Mouse (Mus musculus): Measurements from ENCODE around the gene Acer2. TPM values are rescaled to one million over a fixed set of nuclear protein-coding genes. Genes with fewer than 3 reads are reported as not detected.
A peak's percentile ranks its signal among the peaks of the same experiment; 100 is the strongest.
"Not testable (repeated sequence)": the region's sequence is repeated elsewhere in the genome, so short reads cannot be mapped to it uniquely, and the experiment has no call there.

Acer2 gene
- polyA plus RNA-seq (2012; rRNA removed), result 2.8 and 8.8 TPM in 2 replicates

DNA sequence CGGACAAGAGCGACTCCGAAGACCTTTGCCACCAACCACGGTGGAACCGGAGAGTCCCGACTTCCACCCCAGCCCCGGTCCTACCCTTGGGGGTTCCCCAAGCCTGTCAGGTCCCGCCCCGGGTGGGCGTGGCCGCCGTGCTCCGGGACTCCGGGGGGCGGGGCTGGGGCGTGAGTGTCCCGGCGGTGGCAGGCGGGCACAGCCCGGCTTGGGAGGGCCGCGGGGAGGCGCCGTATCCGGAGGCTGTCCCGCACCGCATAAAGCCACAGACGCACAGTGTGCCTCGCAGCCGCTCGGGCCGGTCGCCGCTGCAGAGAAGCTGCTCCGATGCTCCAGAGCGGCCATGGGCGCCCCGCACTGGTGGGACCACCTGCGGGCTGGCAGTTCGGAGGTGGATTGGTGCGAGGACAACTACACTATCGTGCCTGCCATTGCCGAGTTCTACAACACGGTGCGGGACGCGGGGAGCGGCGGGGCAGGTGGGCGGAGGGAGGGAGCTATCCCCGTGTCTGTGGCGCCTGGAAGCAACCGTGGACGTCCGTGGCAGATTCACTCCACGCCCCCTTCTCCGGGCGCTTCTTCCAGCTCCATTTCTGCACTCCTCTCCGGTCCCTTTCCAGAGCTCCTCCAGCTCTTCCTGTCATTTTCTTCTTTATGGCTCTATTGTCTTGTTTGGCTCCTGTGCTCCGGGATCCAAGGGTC, at the start of gene Acer2:
TSS of gene Acer2 (plus strand) at position 251 of the 702 bp plus-strand sequence.
- under 1% methylated on average over 60 of the region's 60 CpGs for WGBS
- H3K27ac ChIP-seq (ENCODE audit: insufficient read depth, low read depth, low read length), result no peak within 1 kb of the TSS
- TF ChIP-seq POLR2A (IDR thresholded peaks at IDR 0.05; ENCODE audit: low read depth, low read length), result peak; percentile 93
- TF ChIP-seq CTCF (IDR thresholded peaks at IDR 0.05; ENCODE audit: extremely low read depth, insufficient read length, insufficient replicate concordance, low read depth, low read length), result no peak

GRCm38 (mm10) chr4:86825143-86825542, 49.1 kb upstream of the Acer2 start:
- Histone ChIP-seq H3K4me3 (ENCODE audit: low read depth, low read length) (no peak overlapping the region), H3K27ac (ENCODE audit: insufficient read depth, low read depth, low read length) (no peak overlapping the region), H3K36me3 (ENCODE audit: control insufficient read depth, insufficient read depth, low read length) (peaks cover 51% of the 10 kb centered on the region), H3K4me1 (ENCODE audit: control insufficient read depth, insufficient read depth, insufficient read length, low read length) (no peaks in the 10 kb centered on the region), H3K27me3 (ENCODE audit: control insufficient read depth, insufficient read depth, low read length) (no peaks in the 10 kb centered on the region)
- WGBS, result 89% methylated on average over 7 of the region's 7 CpGs
- no peak for TF ChIP-seq POLR2A (IDR thresholded peaks at IDR 0.05; ENCODE audit: low read depth, low read length)
- TF ChIP-seq CTCF (IDR thresholded peaks at IDR 0.05; ENCODE audit: extremely low read depth, insufficient read length, insufficient replicate concordance, low read depth, low read length), result no peak

More for the DNA sequence above, at the start of gene Acer2:
- Histone ChIP-seq H3K4me1 (ENCODE audit: control insufficient read depth, insufficient read depth, insufficient read length, low read length) (peaks cover 5% of the 10 kb centered on the region; the same call in 1 of the 2 replicates), H3K27me3 (ENCODE audit: control insufficient read depth, insufficient read depth, low read length) (no peaks in the 10 kb centered on the region), H3K4me3 (ENCODE audit: low read depth, low read length) (peak within 1 kb of the TSS; percentile 71), H3K36me3 (ENCODE audit: control insufficient read depth, insufficient read depth, low read length) (no peaks in the 10 kb centered on the region)

DNA sequence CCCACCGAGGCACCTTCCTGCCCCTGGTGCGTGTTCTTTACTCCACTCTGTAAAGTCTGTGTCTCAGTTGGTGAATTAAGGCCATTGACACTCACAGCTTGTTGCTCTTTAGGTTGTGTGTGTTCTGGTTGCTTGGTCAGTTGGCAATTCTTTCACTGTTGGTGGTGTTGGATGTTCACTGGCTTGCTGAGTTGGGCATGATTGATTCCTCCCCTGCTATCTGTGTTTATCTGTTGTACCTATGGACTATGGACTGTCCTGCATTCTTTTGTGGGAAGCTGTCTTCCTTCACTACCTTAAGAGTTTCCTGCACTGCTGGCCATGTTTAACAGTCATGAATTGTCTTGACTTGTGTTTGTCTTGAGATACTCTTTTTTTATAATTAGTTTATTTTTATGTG, 42.3 kb upstream of the Acer2 start:
- 87% methylated on average over 2 of the region's 2 CpGs for WGBS
- TF ChIP-seq CTCF (IDR thresholded peaks at IDR 0.05; ENCODE audit: extremely low read depth, insufficient read length, insufficient replicate concordance, low read depth, low read length) (no peak), POLR2A (IDR thresholded peaks at IDR 0.05; ENCODE audit: low read depth, low read length) (no peak)

GRCm38 (mm10) chr4:86841141-86841540, 33.1 kb upstream of the Acer2 start:
- WGBS, result 92% methylated on average over 2 of the region's 2 CpGs
- not testable (repeated sequence) for H3K4me3 ChIP-seq (ENCODE audit: low read depth, low read length); H3K27me3 ChIP-seq (ENCODE audit: control insufficient read depth, insufficient read depth, low read length); H3K27ac ChIP-seq (ENCODE audit: insufficient read depth, low read depth, low read length); H3K4me1 ChIP-seq (ENCODE audit: control insufficient read depth, insufficient read depth, insufficient read length, low read length)
- peaks cover 50% of the 10 kb centered on the region for H3K36me3 ChIP-seq (ENCODE audit: control insufficient read depth, insufficient read depth, low read length)

More for the DNA sequence above, 42.3 kb upstream of the Acer2 start:
- no peaks in the 10 kb centered on the region for H3K27me3 ChIP-seq (ENCODE audit: control insufficient read depth, insufficient read depth, low read length)
- H3K4me1 ChIP-seq (ENCODE audit: control insufficient read depth, insufficient read depth, insufficient read length, low read length), result peaks cover 6% of the 10 kb centered on the region; the same call in 1 of the 2 replicates
- H3K4me3 ChIP-seq (ENCODE audit: low read depth, low read length), result no peak overlapping the region
- peaks cover 35% of the 10 kb centered on the region for H3K36me3 ChIP-seq (ENCODE audit: control insufficient read depth, insufficient read depth, low read length)
- H3K27ac ChIP-seq (ENCODE audit: insufficient read depth, low read depth, low read length), result peak overlapping the region; percentile 66

DNA sequence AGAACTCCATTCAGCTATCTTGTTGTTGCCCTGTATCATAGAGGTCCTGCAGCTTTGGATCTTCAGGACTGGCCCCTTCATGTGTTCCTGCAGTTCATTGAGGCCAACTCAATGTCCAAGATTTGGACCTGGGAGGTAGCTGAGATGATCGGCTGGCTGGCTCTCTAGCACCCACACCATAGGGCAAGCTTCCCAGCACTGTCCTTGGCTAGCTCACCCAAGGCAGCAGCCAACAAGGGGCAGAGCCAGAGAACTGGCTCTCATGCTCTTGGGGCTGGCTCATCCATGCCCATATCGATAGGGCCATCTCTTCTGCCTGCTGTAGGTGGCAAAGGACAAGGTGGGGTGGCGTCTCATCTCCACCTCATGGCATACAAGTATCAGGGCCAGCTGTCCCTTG, 28.8 kb upstream of the Acer2 start:
- H3K27ac ChIP-seq (ENCODE audit: insufficient read depth, low read depth, low read length), result no peak overlapping the region
- peaks cover 2% of the 10 kb centered on the region; the same call in 1 of the 2 replicates for H3K4me1 ChIP-seq (ENCODE audit: control insufficient read depth, insufficient read depth, insufficient read length, low read length)
- H3K4me3 ChIP-seq (ENCODE audit: low read depth, low read length), result no peak overlapping the region
- H3K36me3 ChIP-seq (ENCODE audit: control insufficient read depth, insufficient read depth, low read length), result peaks cover 35% of the 10 kb centered on the region
- TF ChIP-seq POLR2A (IDR thresholded peaks at IDR 0.05; ENCODE audit: low read depth, low read length) (no peak), CTCF (IDR thresholded peaks at IDR 0.05; ENCODE audit: extremely low read depth, insufficient read length, insufficient replicate concordance, low read depth, low read length) (no peak)
- H3K27me3 ChIP-seq (ENCODE audit: control insufficient read depth, insufficient read depth, low read length), result no peaks in the 10 kb centered on the region
- WGBS, result 92% methylated on average over 3 of the region's 3 CpGs

GRCm38 (mm10) chr4:86847246-86847645, 26.9 kb upstream of the Acer2 start:
- Histone ChIP-seq H3K27ac (ENCODE audit: insufficient read depth, low read depth, low read length) (no peak overlapping the region), H3K4me3 (ENCODE audit: low read depth, low read length) (no peak overlapping the region), H3K36me3 (ENCODE audit: control insufficient read depth, insufficient read depth, low read length) (peaks cover 26% of the 10 kb centered on the region), H3K4me1 (ENCODE audit: control insufficient read depth, insufficient read depth, insufficient read length, low read length) (peaks cover 2% of the 10 kb centered on the region; the same call in 1 of the 2 replicates), H3K27me3 (ENCODE audit: control insufficient read depth, insufficient read depth, low read length) (no peaks in the 10 kb centered on the region)
- WGBS, result 19% methylated on average over 2 of the region's 2 CpGs
- TF ChIP-seq CTCF (IDR thresholded peaks at IDR 0.05; ENCODE audit: extremely low read depth, insufficient read length, insufficient replicate concordance, low read depth, low read length) (no peak), POLR2A (IDR thresholded peaks at IDR 0.05; ENCODE audit: low read depth, low read length) (no peak)

DNA sequence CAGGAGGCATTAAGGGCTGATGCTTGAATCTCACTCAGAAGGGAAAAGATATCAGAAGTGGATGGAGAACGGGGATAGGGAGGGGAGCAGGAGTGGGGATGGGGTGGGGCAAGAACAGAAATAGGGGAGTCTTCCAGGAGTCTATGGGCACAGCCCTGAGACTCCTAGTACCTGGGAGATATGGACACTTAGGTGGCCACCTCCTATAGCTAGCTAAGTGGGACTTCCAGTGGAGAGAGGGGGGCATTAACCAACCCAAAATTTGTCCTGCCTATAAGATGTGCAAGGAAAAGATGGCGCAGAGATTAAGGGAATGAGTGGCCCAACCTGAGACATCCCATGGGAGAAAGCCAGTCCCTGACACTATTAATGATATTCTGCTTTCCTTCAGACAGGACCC, 22.9 kb upstream of the Acer2 start:
- Histone ChIP-seq H3K27ac (ENCODE audit: insufficient read depth, low read depth, low read length) (no peak overlapping the region), H3K4me3 (ENCODE audit: low read depth, low read length) (no peak overlapping the region), H3K4me1 (ENCODE audit: control insufficient read depth, insufficient read depth, insufficient read length, low read length) (peaks cover 2% of the 10 kb centered on the region; the same call in 1 of the 2 replicates), H3K27me3 (ENCODE audit: control insufficient read depth, insufficient read depth, low read length) (no peaks in the 10 kb centered on the region), H3K36me3 (ENCODE audit: control insufficient read depth, insufficient read depth, low read length) (peaks cover 37% of the 10 kb centered on the region)
- TF ChIP-seq POLR2A (IDR thresholded peaks at IDR 0.05; ENCODE audit: low read depth, low read length), result no peak
- no peak for TF ChIP-seq CTCF (IDR thresholded peaks at IDR 0.05; ENCODE audit: extremely low read depth, insufficient read length, insufficient replicate concordance, low read depth, low read length)
- WGBS, result 80% methylated on average over 2 of the region's 2 CpGs

Data from small intestine, adult 2 months (tissue).